Mouse (Mus musculus) limb, embryonic 15.5 days (tissue): ENCODE results near the gene Sox5. TPM values are rescaled to one million over a fixed set of nuclear protein-coding genes. Genes with fewer than 3 reads are reported as not detected.

ENCODE experiments used
- ATAC-seq: fragments of 200-750 bp; cut with Nextera tagmentation; 2 replicates; pipeline ENCODE4 v1.8.0; 2017; ENCODE audit warnings: low read depth, moderate TSS enrichment; ENCODE audit not compliant: insufficient number of reproducible peaks, low FRiP score, low TSS enrichment
- H3K27ac ChIP-seq: fragments of 300-500 bp; sonication (generic); 2 replicates; pipeline ENCODE4 v1.5.1; 2015; ENCODE audit warnings: moderate library complexity, mild to moderate bottlenecking, inconsistent platforms
- H3K27me3 ChIP-seq: fragments of 300-500 bp; sonication (generic); 2 replicates; pipeline ENCODE4 v1.6.1; 2015; ENCODE audit warnings: inconsistent platforms
- H3K36me3 ChIP-seq: fragments of 300-500 bp; sonication (generic); 2 replicates; pipeline ENCODE4 v1.6.1; 2015; ENCODE audit warnings: inconsistent platforms
- H3K4me1 ChIP-seq: fragments of 300-500 bp; sonication (generic); 2 replicates; pipeline ENCODE4 v1.6.1; 2015; ENCODE audit warnings: inconsistent platforms
- H3K4me2 ChIP-seq: fragments of 300-500 bp; sonication (generic); 2 replicates; pipeline ENCODE4 v1.6.1; 2015; ENCODE audit warnings: mild to moderate bottlenecking, inconsistent platforms
- H3K4me3 ChIP-seq: fragments of 300-500 bp; sonication (generic); 2 replicates; pipeline ENCODE4 v1.5.1; 2015; ENCODE audit warnings: mild to moderate bottlenecking, inconsistent platforms
- H3K9ac ChIP-seq: fragments of 300-500 bp; sonication (generic); 2 replicates; pipeline ENCODE4 v1.6.1; 2015; ENCODE audit warnings: inconsistent platforms
- H3K9me3 ChIP-seq: fragments of 300-500 bp; sonication (generic); 2 replicates; pipeline ENCODE4 v1.6.1; 2016; ENCODE audit warnings: inconsistent platforms
- WGBS: fragments of 180-500 bp; shearing (Covaris S2); methylation state at CpG from one replicate; pipeline ENCODE4 v1.1.7; 2015; 5-methylcytosine and 5-hydroxymethylcytosine counted together
- polyA plus RNA-seq: library from polyadenylated mRNA; unstranded; fragments of >200 nt; fragmentation: Nextera tagmentation; extraction: Ambion mirVana; gene quantifications from 2 replicates; pipeline ENCODE4 v1.2.1, GENCODE M21; 2015

Sox5 gene
- polyA plus RNA-seq, 1 experiment from 2014 or later, result 36.0 TPM

DNA sequence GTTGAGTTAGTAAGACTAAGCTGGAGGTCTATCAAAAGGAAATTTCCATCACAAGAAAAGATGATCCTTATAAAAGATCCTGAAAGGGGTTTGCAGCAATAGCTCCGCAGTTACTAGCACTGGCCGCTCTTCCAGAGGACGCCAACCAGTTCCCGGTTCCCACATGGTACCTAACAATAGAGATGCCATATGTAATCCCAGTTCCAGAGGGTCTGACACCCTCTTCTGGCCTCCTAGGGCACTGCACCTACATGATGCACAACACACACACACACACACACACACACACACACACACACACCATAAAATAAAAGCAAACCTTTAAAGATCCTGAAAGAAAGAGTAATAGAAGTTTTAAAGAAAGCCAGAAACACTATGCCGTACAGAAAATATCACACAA is 290.9 kb downstream of the Sox5 start:
- Histone ChIP-seq H3K4me1 (no peaks in the 10 kb centered on the region), H3K36me3 (no peaks in the 10 kb centered on the region), H3K27ac (no peak overlapping the region), H3K9ac (no peak overlapping the region), H3K27me3 (no peaks in the 10 kb centered on the region), H3K9me3 (0 out of 2 replicates have a peak, but pooled peaks cover 4% of the 10 kb centered on the region), H3K4me2 (no peak overlapping the region), H3K4me3 (no peak overlapping the region)
- no peak for ATAC-seq
- WGBS, result 90% methylated on average over 5 of the region's 5 CpGs

DNA sequence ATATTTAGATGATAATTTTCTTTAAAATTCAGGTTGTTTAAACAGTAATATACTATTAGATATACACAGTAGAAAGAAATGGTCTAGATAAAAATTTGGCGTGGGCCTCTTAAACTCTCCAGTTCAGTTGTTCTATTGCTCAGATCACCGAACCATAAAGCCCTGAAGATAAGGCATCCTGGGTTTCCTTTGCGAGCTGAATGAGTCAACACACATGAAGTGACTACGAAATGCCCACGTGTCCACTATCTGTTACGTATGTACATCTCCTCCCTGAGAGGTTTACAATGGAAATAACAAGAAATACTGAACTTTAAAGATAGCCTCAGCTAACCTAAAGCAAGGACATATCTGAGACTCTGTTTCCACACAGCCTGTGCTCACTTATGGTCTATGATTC is 296.2 kb downstream of the Sox5 start:
- no peak overlapping the region for H3K4me3 ChIP-seq
- H3K4me2 ChIP-seq, result no peak overlapping the region
- WGBS, result 94% methylated on average over 6 of the region's 6 CpGs
- H3K9ac ChIP-seq, result no peak overlapping the region
- no peak overlapping the region for H3K27ac ChIP-seq
- no peak for ATAC-seq
- H3K36me3 ChIP-seq, result no peaks in the 10 kb centered on the region
- H3K4me1 ChIP-seq, result no peaks in the 10 kb centered on the region
- no peaks in the 10 kb centered on the region for H3K27me3 ChIP-seq
- H3K9me3 ChIP-seq, result 0 out of 2 replicates have a peak, but pooled peaks cover 4% of the 10 kb centered on the region

DNA sequence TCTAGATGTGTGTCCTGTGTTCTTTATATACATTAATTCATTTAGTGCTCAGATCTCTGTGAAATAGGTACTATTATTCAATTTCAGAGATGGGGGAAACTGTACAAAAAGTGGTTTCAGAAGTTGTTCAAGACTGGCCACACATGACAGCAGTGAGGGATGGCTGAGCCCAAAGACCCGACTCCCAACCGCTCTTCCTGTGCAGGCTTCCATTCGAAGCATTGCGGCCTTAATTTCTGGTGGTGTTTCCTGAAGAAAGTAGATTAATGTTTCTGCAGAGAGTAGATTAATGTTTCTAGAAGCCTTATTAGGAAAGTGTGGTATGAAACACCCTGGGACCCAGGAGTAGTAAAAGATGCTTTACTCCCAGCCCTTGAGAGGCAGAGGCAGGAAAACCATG is 298.6 kb downstream of the Sox5 start:
- WGBS, result 86% methylated on average over 4 of the region's 4 CpGs
- Histone ChIP-seq H3K9ac (no peak overlapping the region), H3K27me3 (no peaks in the 10 kb centered on the region), H3K9me3 (0 out of 2 replicates have a peak, but pooled peaks cover 4% of the 10 kb centered on the region), H3K27ac (no peak overlapping the region), H3K4me3 (no peak overlapping the region), H3K36me3 (no peaks in the 10 kb centered on the region), H3K4me2 (no peak overlapping the region), H3K4me1 (no peaks in the 10 kb centered on the region)
- no peak for ATAC-seq

DNA sequence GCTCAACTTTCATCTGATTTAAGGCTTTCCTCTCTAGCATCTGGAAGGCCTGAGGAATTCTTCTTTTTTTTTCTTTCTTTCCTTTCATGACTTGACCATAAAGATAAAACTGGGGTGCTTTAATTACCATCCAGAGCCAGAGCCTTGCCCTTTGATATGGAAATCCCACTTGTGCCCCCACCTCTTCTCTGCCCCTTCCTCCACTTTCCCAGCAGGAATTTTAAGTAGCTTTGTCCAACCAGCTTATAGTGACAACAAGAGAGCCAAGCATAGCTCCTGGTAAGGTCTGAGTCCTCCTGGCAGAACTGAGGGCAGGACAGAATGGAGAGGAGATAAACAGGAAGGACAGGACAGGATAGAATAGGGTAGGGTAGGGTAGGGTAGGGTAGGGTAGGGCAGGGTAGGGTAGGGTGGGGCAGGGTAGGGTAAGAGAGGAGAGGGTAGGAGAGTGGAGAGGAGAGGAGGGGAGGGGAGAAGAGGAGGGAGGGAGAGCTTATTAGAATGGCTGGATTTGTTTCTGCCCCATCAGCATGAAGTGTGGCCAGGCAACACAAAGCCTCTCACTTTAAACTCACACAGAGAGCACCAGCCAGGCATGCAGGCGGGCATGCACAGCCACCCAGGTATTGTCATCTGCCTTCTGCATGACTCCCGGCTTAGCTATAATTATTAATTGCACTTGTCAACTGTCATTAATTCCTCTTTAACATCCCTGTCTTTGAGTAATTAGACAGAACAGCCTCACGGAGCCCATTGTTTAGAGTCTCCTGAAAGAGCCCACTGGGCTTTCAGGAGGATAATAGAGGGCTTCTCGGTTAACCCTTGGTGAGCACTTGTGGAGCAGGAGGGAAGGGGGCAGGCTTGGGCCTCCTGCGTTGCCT is 300.9 kb downstream of the Sox5 start:
- no peak overlapping the region for H3K9ac ChIP-seq
- H3K4me3 ChIP-seq, result no peak overlapping the region
- H3K27me3 ChIP-seq, result no peaks in the 10 kb centered on the region
- H3K4me2 ChIP-seq, result no peak overlapping the region
- ATAC-seq, result no peak
- 30% methylated on average over 5 of the region's 5 CpGs for WGBS
- H3K36me3 ChIP-seq, result no peaks in the 10 kb centered on the region
- no peaks in the 10 kb centered on the region for H3K9me3 ChIP-seq
- H3K4me1 ChIP-seq, result peaks cover 3% of the 10 kb centered on the region; the same call in 1 of the 2 replicates
- no peak overlapping the region for H3K27ac ChIP-seq

DNA sequence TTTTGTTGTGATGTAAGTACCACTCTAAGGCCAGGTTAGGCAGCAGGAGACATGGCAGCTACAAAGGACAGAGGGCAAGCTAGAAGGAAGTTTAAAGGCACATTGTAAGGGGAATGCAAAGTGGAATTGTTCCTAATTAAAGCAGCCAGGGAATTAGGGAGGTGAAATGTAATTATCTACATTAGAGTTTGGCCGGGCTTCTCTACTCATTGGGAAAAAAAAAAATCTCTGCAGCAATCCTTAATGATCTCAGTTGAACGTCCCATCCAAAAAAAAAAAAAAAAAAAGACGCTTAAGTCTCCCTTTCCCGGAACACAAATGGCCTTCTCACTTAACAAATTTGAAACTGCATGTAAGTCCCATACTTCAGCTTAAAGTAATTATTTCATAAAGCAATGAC is 301.9 kb downstream of the Sox5 start:
- no peak overlapping the region for H3K4me2 ChIP-seq
- WGBS, result 27% methylated on average over 4 of the region's 4 CpGs
- no peaks in the 10 kb centered on the region for H3K36me3 ChIP-seq
- H3K4me3 ChIP-seq, result no peak overlapping the region
- no peaks in the 10 kb centered on the region for H3K27me3 ChIP-seq
- no peak overlapping the region for H3K27ac ChIP-seq
- H3K4me1 ChIP-seq, result peaks cover 3% of the 10 kb centered on the region; the same call in 1 of the 2 replicates
- no peak overlapping the region for H3K9ac ChIP-seq
- no peaks in the 10 kb centered on the region for H3K9me3 ChIP-seq
- no peak for ATAC-seq

DNA sequence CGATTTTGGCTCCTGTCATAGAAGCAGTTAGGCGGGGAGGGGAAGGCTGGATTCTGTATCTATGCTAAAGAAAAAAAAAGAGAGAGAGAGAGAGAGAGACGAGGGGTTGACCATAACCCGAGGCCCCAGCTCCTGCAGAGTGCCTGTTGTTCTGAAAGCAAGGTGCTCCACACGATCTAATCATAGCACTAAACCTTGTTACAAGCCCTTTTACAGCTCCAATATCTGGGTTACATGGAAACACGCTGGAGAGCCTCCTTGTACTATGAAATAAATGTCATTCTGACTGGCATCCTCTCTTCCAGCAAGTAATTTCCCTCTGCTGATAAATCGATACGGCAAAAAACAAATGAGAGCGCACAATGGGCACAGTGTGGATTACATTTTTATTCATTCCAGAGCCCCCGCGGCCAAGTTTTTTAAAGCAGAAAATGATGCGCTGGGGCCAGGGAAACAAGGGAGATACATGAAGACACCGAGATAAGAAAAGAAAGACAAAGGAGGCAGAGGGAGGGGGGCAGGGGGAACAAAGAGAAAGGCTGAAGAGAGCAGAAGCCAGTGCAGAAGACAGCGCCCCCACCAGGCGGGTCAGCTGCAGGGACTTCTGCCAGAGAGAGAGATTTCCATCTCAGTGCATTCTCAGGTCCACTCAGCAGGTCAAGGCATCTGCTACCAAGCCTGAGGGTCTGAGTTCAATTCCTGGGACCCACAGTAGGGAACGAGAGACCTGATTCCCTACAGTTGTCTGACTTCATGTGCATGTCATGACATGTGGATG is 304.3 kb downstream of the Sox5 start:
- H3K27ac ChIP-seq, result no peak overlapping the region
- H3K4me3 ChIP-seq, result no peak overlapping the region
- peaks cover 3% of the 10 kb centered on the region; the same call in 1 of the 2 replicates for H3K4me1 ChIP-seq
- H3K36me3 ChIP-seq, result no peaks in the 10 kb centered on the region
- H3K9ac ChIP-seq, result no peak overlapping the region
- no peak overlapping the region for H3K4me2 ChIP-seq
- no peaks in the 10 kb centered on the region for H3K9me3 ChIP-seq
- H3K27me3 ChIP-seq, result no peaks in the 10 kb centered on the region
- WGBS, result 62% methylated on average over 16 of the region's 16 CpGs
- ATAC-seq, result no peak

DNA sequence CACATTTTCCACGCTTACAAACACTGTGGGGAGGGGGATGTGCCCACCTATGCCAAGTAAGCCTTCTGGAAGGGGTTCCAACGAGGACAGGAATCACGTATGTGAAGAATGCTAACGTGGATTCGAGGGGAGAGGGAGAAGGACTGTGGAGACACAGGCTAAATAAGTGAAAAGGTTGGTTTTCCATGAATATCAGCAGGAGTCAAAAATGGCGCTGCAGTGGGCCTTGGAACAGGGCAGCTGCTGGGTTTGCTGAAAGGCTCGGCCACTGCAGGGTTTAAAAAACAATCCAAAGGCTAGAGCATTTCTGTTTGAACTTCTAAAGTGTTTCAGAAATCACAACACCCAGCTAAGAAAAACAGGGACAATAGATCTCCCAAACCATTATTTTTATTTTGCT is 308.3 kb downstream of the Sox5 start:
- peaks cover 3% of the 10 kb centered on the region; the same call in 1 of the 2 replicates for H3K4me1 ChIP-seq
- H3K9ac ChIP-seq, result no peak overlapping the region
- H3K4me3 ChIP-seq, result no peak overlapping the region
- no peaks in the 10 kb centered on the region for H3K36me3 ChIP-seq
- no peak overlapping the region for H3K4me2 ChIP-seq
- H3K9me3 ChIP-seq, result no peaks in the 10 kb centered on the region
- no peak overlapping the region for H3K27ac ChIP-seq
- no peaks in the 10 kb centered on the region for H3K27me3 ChIP-seq
- no peak for ATAC-seq
- 78% methylated on average over 7 of the region's 7 CpGs for WGBS

DNA sequence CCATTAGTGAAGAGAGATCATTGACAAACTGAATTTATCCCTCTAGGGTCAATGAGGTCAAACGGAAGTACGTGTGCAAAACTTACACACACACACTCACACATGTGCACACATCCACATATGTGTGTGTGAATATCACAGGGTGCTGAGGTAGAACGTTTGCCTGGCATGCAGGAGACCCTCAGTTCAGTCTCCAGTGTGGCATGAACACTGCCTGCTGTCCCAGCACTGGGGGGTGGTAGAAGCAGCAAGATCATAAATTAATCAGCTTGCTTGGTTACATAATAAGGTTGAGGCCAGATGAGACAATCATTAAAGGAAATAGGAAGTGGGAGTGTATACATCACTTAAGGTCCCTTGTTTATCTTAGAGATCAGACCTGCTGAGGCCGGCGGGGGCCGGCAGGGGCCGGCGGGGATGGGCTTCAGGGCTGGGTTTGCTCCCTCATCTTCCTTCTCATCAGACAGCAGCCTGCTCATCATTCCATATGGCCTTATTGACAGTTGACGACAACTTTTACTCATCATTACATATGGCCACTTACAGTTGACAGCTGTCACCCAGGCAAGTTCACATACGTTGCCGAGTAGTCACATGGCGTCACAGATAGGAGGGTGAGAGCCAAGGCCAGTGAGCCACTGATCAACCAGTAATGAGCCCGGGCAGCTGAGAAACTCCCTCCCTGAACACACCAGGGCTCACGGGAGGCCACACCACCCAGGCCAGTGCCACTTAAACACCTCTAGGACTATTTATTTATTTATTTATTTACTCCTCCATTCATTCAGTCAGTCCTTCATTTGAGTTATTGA is 309.5 kb downstream of the Sox5 start:
- H3K4me3 ChIP-seq, result no peak overlapping the region
- WGBS, result 66% methylated on average over 14 of the region's 14 CpGs
- H3K4me2 ChIP-seq, result no peak overlapping the region
- no peak overlapping the region for H3K27ac ChIP-seq
- H3K9me3 ChIP-seq, result no peaks in the 10 kb centered on the region
- ATAC-seq, result no peak
- H3K4me1 ChIP-seq, result peaks cover 2% of the 10 kb centered on the region; the same call in 1 of the 2 replicates
- H3K9ac ChIP-seq, result no peak overlapping the region
- no peaks in the 10 kb centered on the region for H3K36me3 ChIP-seq
- no peaks in the 10 kb centered on the region for H3K27me3 ChIP-seq

DNA sequence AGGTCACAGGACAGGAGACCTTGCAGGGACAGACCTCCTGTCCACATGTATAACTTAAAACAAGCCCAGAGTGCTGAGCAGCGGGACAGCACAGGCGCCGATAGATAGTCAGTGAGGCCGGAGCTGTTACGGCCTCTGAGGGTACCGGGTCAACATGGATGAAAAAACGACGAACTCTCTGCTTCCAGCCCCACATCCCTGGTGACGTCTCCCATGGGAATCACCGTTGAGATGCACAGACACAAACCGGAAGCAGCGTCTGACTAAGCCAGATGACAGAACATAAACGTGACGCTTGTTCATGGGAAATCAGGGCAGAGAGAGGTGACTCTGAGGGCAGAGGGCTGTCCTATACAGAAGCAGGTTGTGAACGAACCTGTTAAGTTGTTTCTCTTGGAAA is 315.1 kb downstream of the Sox5 start:
- H3K4me3 ChIP-seq, result no peak overlapping the region
- H3K27me3 ChIP-seq, result no peaks in the 10 kb centered on the region
- 0 out of 2 replicates have a peak, but pooled peaks cover 2% of the 10 kb centered on the region for H3K4me1 ChIP-seq
- H3K9ac ChIP-seq, result no peak overlapping the region
- H3K4me2 ChIP-seq, result no peak overlapping the region
- no peak overlapping the region for H3K27ac ChIP-seq
- no peak for ATAC-seq
- no peaks in the 10 kb centered on the region for H3K36me3 ChIP-seq
- 51% methylated on average over 15 of the region's 15 CpGs for whole genome bisulfite sequencing
- H3K9me3 ChIP-seq, result no peaks in the 10 kb centered on the region

DNA sequence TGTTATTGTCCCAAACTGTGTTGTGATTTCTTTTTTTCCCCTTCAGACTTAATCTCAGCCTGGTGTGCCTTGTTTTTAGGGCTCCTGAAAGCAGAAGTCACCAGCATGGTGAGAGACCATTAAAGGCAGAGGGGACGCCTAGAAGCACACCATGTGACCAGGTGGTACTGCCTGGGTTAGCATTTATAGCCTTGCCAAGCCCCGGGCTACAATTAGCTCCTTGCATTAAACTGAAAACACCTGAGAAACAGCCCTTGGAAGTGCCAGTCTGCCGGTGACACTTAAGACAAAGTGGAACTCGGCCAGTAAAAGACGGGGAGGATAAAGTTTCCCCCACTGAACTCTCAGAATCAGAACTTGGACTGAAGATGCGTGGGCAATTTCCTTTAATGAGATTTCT is 318.1 kb downstream of the Sox5 start:
- no peaks in the 10 kb centered on the region for H3K27me3 ChIP-seq
- no peak for ATAC-seq
- no peaks in the 10 kb centered on the region for H3K9me3 ChIP-seq

DNA sequence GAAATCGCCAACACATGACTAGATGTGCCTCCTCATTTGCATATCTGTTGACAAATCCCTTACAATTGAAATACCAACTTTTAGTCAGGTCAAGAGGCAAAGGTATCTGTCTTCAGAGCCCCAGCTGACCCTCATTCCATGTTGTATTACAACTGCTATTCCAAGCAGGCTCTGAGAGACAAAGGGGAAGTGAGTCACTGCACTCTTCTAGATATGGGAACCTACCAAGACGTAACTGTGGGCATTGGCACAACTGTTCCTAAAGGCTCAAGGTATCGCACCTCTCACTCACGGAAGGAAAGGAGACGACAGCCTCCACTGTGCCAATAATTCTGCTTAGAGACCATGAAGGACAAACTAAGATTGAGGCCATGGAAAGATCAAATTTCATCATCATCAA is 318.5 kb downstream of the Sox5 start:
- ATAC-seq, result no peak
- Histone ChIP-seq H3K27me3 (no peaks in the 10 kb centered on the region), H3K36me3 (no peaks in the 10 kb centered on the region), H3K4me2 (no peak overlapping the region), H3K9ac (no peak overlapping the region), H3K9me3 (no peaks in the 10 kb centered on the region), H3K27ac (no peak overlapping the region), H3K4me1 (0 out of 2 replicates have a peak, but pooled peaks cover 2% of the 10 kb centered on the region), H3K4me3 (no peak overlapping the region)
- WGBS, result 68% methylated on average over 5 of the region's 5 CpGs

More for the DNA sequence above, 318.1 kb downstream of the Sox5 start:
- H3K36me3 ChIP-seq, result no peaks in the 10 kb centered on the region
- no peak overlapping the region for H3K27ac ChIP-seq
- no peak overlapping the region for H3K4me3 ChIP-seq
- H3K4me1 ChIP-seq, result 0 out of 2 replicates have a peak, but pooled peaks cover 2% of the 10 kb centered on the region
- 15% methylated on average over 6 of the region's 6 CpGs for WGBS
- H3K9ac ChIP-seq, result no peak overlapping the region
- H3K4me2 ChIP-seq, result no peak overlapping the region
